Mouse (Mus musculus) A20 (cell line): ENCODE data around the gene Tepp.
A peak's percentile ranks its signal among the peaks of the same experiment; 100 is the strongest.

Experiments
- DNase-seq: peaks from one replicate; pipeline ENCODE4 v3.0.0-alpha.2; 2011; ENCODE audit warnings: low read depth, low spot score

Tepp gene

GRCm38 (mm10) chr8:95310342-95310970, at the start of gene Tepp:
Tepp (plus strand) TSS chr8:95310566.
- no peak for DNase-seq

- DNase-seq = no peak
These were observed 48.2 kb upstream of the Tepp start for GRCm38 (mm10) chr8:95262181-95262580.

- DNase-seq = no peak
These were observed 39.9 kb upstream of the Tepp start for GRCm38 (mm10) chr8:95270501-95270900.

DNA sequence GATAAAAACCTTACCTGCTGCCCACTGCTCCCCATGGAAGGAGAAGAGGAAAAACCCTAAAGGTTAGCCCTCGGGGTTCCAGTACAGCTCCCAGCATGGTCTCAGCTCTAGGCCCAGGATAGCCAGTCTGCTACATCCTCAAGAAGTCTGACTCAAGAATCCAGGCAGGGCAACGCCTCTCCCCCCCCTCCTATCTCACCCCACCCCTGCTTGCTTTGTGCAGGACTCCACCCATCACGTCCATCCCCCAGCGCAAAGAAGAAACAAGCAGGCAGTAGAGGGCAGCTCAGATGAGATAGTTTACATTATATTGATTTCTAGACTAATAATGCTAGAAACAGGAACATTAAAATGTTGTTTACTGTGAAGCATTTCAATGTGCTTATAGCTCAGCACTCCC, 38.5 kb upstream of the Tepp start:
- DNase-seq = no peak

GRCm38 (mm10) chr8:95272871-95273270, 37.5 kb upstream of the Tepp start:
- DNase-seq = no peak

- DNase-seq = no peak
These were observed 28.9 kb upstream of the Tepp start for GRCm38 (mm10) chr8:95281493-95281892.

GRCm38 (mm10) chr8:95289066-95289650, 21.2 kb upstream of the Tepp start:
- no peak for DNase-seq

DNA sequence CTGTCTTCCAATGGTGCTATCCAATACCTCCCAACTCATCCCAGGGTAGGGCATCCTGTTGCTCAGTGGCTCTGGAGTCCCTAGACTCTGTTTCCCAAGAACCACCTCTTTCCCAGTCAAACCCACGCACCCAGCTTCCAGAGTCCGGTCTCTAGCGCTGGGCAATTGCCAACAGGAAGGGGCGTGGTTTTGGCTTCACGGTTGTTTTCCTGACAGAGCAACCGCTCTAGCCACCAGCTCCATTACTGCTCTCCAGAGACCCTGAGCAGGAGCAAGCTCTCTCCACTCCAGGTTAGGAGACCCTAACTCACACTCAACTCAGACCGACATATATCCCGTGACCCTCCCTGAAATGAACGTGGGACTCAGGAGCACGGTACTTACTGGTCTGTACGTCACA, 17.2 kb upstream of the Tepp start:
- DNase-seq = no peak

DNA sequence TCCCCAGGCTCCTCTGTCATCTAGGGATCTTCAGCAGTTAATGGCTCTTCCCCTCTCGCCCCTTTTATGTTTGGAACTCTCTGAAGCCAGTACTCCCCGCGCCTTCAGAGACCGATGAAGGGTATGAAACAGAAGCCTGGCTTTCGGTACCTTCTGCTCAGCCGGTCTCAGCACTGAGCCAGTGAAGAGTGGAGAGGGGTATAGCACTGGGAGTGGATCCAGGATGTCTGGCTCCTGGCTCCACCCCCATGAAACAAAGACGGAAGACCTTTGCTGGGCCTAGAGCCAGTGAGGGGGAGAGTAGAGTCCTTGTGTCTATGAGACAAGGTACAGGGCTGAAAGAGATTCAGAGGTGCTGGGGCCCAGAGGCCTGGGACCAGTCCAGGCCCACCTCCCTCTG, 16.5 kb upstream of the Tepp start:
- no peak for DNase-seq

- DNase-seq = peak; percentile 58
These were observed 8.0 kb upstream of the Tepp start for GRCm38 (mm10) chr8:95302410-95302809.

DNA sequence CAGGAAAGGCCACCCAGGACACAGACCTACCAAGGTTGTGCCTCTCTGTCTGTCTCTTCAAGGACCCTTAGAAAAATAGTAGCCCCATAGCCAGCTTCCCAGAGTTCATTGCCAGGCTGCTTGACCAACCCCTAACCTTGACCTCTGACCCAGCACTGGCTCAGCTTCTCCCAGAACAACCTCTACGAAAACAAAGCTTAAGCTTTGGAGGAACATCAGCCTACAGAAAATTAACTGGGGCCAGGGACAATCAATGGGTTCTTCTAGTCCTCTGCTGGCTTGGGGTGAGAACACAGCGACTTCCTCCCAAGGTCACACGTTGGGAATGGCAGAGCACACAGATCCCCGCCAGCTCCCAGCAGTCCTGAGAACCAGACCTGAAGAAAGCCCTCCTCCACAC, 4.8 kb upstream of the Tepp start:
- no peak for DNase-seq

GRCm38 (mm10) chr8:95306431-95306830, 3.9 kb upstream of the Tepp start, which contains the start of gene Cngb1:
Cngb1 (minus strand) TSS chr8:95306585.
- no peak for DNase-seq

DNA sequence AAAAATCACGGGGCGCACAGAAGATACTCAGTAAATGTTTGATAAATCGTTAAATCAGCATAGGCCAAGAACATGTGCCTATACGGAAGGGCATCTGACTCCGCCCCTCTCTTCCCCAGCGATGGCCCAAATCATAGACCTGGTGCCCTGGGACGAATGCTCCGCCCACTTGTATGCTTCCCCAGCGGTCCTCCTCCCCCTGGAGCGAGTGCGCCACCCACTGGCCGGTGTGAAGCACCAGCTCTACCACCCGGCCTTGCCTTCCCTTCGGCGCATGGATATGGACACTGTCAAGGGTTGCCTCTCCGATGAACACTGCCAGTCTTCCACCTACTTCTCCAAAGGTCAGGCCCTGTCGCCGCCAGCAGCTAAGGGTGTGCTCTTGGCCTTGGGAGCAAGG, 2.5 kb downstream of the Tepp start:
- peak; percentile 34 for DNase-seq

- no peak for DNase-seq
These were observed 3.5 kb downstream of the Tepp start for GRCm38 (mm10) chr8:95313857-95314256.

GRCm38 (mm10) chr8:95314707-95315106, 4.3 kb downstream of the Tepp start:
- DNase-seq = no peak

GRCm38 (mm10) chr8:95315350-95315749, 5.0 kb downstream of the Tepp start:
- no peak for DNase-seq

- DNase-seq = no peak
These were observed 10.1 kb downstream of the Tepp start for GRCm38 (mm10) chr8:95320224-95321139.

DNA sequence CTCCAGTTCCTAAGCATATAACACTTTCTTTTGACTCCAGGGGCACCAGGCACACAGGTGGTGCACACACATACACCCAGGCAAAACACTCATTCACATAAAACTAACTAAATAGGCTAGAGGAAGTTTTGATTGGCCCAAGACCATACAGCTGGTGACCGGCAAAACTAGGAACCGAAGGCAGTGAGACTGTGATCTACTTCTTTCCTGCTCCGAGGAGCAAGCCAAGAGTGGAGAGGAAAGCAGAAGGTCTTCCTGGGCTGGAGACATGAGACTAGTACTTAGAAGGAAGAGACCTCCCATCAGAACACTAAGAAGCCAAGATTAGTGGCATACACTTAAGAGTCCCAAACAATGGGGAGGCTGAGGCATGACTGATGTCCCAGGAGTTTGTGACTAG, 12.8 kb downstream of the Tepp start:
- no peak for DNase-seq

DNA sequence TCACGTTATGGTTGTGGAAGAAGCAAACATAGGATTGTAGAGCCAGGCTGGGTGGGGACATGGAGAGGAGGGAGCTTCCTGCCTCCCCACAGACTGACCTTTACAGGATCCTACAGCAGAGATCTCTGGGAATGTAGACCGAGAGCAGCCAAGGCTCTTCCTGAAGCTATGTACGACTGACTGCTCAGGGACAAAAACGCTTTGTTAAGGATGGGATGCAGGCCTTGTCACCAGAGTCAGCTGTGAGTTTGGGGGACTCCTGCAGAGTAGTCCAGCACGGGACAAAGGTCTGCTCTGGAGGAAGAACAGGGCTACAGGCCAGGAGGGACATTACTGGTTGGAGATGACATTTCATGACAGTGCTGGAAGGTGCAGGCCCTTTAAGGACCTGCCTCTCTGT, 14.3 kb downstream of the Tepp start:
- no peak for DNase-seq

- DNase-seq = no peak
These were observed 16.5 kb downstream of the Tepp start for GRCm38 (mm10) chr8:95326822-95327221.

DNA sequence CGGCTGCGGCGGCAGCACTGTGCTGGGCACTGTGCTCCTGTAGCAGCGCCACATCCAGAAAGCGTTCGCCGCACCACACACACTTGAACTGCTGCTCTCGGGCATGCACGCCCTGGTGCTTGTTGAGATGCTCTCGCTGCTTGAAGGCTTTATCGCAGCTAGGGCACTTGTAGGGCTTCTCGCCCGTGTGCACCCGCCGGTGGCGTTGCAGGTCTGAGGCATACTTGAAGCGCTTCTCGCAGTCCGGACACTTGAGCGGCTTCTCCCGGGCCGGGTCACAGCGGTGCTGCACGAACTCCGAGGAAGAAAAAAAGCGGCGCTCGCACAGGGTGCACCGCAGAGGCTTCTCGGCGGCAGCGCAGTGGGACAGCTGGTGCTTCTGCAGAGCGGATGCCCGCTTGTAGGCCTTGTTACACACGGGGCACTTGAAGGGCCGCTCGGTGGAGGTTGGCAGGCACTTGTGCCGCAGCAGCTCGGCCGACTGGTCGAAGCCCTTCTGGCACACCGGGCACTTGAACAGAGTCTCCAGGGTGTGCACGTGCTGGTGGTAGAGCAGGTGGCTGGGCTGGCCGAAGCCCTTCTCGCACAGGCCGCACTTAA, 17.6 kb downstream of the Tepp start:
- no peak for DNase-seq

GRCm38 (mm10) chr8:95330367-95330766, 20.0 kb downstream of the Tepp start:
- no peak for DNase-seq
